Mouse (Mus musculus): ENCODE measurements around the gene Akap7. TPM values are rescaled to one million over a fixed set of nuclear protein-coding genes. Genes with fewer than 3 reads are reported as not detected.

The Akap7 gene
- total RNA-seq, 2 experiments from 2014 or later = 58.5 to 65.0 TPM

DNA sequence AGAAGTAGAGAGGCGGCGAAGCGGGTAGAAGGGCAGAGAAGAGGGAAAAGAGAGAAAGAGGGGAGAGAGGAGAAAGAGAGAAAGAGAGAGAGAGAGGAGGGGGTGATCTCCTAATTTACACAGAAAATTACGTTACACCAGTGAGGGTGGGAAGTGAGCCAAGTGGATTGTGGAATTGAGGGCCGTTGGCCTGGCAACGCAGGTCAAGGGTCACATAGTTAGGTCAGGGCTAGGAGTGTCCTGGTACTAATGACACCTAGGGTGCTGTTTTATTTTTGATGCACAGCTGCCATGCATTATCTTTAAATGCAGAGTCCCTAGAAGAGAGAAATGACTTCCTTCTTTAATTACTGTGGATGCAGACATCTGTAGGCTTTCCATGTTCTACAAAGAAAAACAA is 153.4 kb downstream of the Akap7 start:
- DNase-seq (ENCODE audit: low spot score in 2 of 2) = no peak
- intact Hi-C loops (cut with DNase I) = loop anchor here (5.0 kb wide), 2 partner anchors 43 to 167 kb away; no protein-coding TSS in a partner anchor

- intact Hi-C loops (cut with DNase I) = loop anchor here (5.0 kb wide), 2 partner anchors 46 to 164 kb away; no protein-coding TSS in a partner anchor
- peak in 1 of 2 experiments; percentile 41 for DNase-seq (ENCODE audit: low spot score in 2 of 2)
Measured at GRCm38 (mm10) chr10:25151172-25151800, 156.4 kb downstream of the Akap7 start.

- intact Hi-C loops (cut with DNase I) = loop anchor here (5.0 to 10.0 kb wide), 2 partner anchors 144 to 181 kb away; no protein-coding TSS in a partner anchor
- DNase-seq (ENCODE audit: low spot score in 2 of 2) = peak; percentile 64 to 69
Measured at GRCm38 (mm10) chr10:25145851-25146250, 161.8 kb downstream of the Akap7 start.

- peak; percentile 40 to 43 for DNase-seq (ENCODE audit: low spot score in 2 of 2)
- intact Hi-C loops (cut with DNase I) = loop anchor here (5.0 to 10.0 kb wide), 2 partner anchors 143 to 180 kb away; no protein-coding TSS in a partner anchor
Measured at GRCm38 (mm10) chr10:25144787-25145761, 162.6 kb downstream of the Akap7 start.

- DNase-seq (ENCODE audit: low spot score in 2 of 2) = no peak
- intact Hi-C loops (cut with DNase I) = loop anchor here (10.0 kb wide), 1 partner anchor 177 kb away; no protein-coding TSS in a partner anchor
Measured at GRCm38 (mm10) chr10:25141781-25142180, 165.9 kb downstream of the Akap7 start.

DNA sequence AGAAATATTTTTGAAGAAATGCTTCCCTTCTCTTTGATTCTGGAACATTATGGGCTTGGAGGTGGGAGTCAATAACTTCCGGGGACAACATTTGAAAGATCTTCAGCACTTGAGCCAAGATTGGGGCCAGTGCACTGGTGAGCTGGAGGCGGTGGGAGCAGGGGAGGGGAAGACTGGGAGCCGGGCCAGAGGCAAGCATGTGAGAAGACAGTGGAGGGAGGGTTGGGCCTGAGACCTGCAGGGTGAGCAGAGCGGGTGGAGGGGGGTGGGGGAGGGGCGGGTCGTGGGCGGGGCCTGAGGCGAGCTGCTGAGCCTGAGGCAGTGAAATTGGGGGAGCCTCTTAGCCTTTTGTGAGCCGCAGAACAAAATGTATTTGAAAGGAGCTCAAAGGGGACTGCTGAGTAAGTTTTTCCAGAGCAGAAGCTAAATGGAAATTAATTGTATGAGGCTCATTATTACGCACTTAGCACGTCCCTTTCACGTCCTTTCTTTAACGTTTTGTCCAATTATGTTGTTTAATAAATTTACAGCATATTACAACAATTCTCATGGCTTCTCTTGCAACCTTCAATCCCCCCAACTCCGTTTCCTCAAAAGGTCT is 167.4 kb downstream of the Akap7 start:
- intact Hi-C loops (cut with DNase I) = loop anchor here (10.0 kb wide), 1 partner anchor 175 kb away; no protein-coding TSS in a partner anchor
- peak in 1 of 2 experiments; percentile 36 for DNase-seq (ENCODE audit: low spot score in 2 of 2)

DNA sequence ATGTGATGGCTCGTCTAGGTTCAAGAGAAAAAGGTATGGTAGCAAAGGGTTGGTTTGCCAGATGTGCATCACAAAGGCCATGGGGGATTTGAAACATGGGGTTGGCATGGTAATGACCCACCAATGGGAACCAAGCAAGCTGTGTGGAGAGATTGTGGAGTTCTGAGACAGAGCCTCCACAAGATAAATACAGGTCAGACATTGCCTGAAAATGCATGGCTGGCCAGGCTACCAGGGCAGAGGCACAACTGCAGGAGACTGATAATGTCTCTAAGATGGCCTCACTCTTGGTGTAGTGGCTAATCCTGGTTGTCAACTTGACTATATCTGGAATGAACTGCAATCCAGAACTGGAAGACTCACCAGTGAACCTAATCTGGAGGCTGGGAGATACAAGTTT is 174.1 kb downstream of the Akap7 start:
- DNase-seq (ENCODE audit: low spot score in 2 of 2) = no peak
- intact Hi-C loops (cut with DNase I) = no loop called here

DNA sequence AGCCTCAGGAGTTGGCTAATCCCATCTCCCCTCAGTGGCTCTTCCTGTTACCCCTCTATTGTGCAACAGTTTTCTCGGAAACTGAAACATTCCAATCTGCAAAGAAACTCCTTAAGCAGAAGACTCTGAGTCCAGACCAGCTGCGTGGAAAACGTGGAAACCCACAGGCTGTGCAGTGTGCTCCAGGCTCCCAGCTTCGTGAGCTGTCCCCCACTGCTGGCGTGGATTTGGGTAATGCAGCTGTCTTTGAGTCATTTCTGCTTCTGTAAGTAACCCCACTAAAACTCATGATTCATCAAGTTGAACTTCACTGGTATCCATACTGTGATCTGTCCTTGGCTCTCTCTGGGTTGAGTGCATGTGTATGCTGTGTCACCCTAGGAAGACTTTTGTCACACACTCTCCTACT is 179.2 kb downstream of the Akap7 start:
- intact Hi-C loops (cut with DNase I) = no loop called here
- DNase-seq (ENCODE audit: low spot score in 2 of 2) = no peak

- DNase-seq (ENCODE audit: low spot score in 2 of 2) = no peak
- intact Hi-C loops (cut with DNase I) = no loop called here
Measured at GRCm38 (mm10) chr10:25126035-25126434, 181.6 kb downstream of the Akap7 start.

DNA sequence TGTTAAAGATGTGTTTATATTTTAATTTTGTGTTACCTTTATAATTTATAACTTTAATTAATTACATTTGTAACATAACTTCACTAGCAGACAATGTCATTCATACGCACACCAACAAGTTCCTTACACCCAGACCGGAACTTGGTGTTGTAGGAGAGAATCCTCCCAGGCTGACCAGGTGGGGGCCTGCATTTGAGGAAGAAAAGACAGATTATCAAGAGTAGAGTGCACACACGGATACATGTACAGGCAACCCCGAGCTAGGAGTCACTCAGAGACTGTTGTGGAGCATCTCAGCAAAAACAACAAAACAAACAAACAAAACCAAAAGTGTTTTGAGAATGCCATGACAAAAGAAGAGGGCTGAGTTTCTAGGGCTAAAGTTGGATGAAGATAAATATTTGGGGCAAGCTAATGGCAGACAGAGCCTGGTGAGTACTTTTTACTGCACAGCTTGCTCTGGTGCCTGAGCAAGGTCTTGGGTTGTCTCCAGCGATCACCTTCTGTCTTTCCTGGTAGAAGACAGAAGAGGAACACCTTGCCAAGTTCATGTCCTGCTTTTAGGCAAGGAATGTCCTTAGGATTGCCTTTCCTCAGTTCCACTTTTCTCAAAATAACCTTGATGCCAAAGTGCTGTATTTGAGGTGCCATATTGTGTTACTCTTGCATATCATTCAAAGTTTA is 186.7 kb downstream of the Akap7 start:
- DNase-seq (ENCODE audit: low spot score in 2 of 2) = no peak

More for the DNA sequence above, 186.7 kb downstream of the Akap7 start:
- intact Hi-C loops (cut with DNase I) = no loop called here

Other genes with a start within 250 kb of the Akap7 start
- gene Epb41l2, start 51.9 kb upstream of the Akap7 start, total RNA-seq (2021) = 100 to 1,000 TPM; 118 to 145 TPM
- not detected for gene Smlr1, start 228.4 kb upstream of the Akap7 start, total RNA-seq (2021)

Data from left cerebral cortex, postnatal 36 days (tissue).